Mouse (Mus musculus) E14TG2a.4 (cell line): ENCODE measurements around the gene Kansl1.
A peak's percentile ranks its signal among the peaks of the same experiment; 100 is the strongest.

Experiments
- CTCF ChIP-seq: conservative IDR thresholded peaks from 2 replicates; pipeline ENCODE4 v1.5.1; 2014; ENCODE audit warnings: low read length
- NANOG ChIP-seq: IDR thresholded peaks from 2 replicates; pipeline ENCODE4 v1.6.1; 2014; ENCODE audit warnings: borderline replicate concordance, low read length, mixed read lengths
- POU5F1 ChIP-seq: IDR thresholded peaks from 2 replicates; pipeline ENCODE4 v1.6.1; 2014; ENCODE audit warnings: low read length, borderline replicate concordance

- TF ChIP-seq CTCF (peak; percentile 31), NANOG (no peak), POU5F1 (no peak)
Observed at GRCm38 (mm10) chr11:104488292-104488691, 19.6 kb upstream of the Kansl1 start.
